Mouse (Mus musculus) fibroblast of lung, adult 2 months (primary cell): ENCODE measurements at regions not wholly inside any gene's neighbourhood (a gene's known extent, or its start where the extent isn't known, plus 50 kb on each side); places are given as distances from the start of the nearest gene placed in this dataset.
A peak's percentile ranks its signal among the peaks of the same experiment; 100 is the strongest.

Source experiments
- DNase-seq: peaks from one replicate; pipeline ENCODE4 v3.0.0-alpha.2; 2011; ENCODE audit warnings: low read depth

DNA sequence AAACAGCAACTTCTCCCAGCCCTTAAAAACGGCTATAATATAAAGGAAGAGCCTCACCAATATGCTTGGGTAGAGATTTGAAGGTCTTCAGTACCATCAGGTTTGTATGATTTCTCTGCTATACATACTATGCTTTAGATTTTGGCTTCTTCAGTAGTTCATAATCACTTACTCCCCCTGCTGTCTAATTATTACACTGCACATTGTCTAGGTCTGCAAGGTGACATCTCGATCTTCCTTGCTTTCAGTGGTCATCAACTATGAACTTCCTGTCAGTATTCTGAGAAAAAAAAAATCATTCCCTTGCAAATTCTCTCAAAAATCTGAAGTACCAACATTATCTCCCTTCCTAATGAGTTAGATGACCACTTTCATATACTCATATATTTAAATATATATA, 225.4 kb upstream of the Galnt5 start:
- no peak for DNase-seq

- no peak for DNase-seq
Measured at GRCm38 (mm10) chr2:57776154-57776553, 221.5 kb upstream of the Galnt5 start.

DNA sequence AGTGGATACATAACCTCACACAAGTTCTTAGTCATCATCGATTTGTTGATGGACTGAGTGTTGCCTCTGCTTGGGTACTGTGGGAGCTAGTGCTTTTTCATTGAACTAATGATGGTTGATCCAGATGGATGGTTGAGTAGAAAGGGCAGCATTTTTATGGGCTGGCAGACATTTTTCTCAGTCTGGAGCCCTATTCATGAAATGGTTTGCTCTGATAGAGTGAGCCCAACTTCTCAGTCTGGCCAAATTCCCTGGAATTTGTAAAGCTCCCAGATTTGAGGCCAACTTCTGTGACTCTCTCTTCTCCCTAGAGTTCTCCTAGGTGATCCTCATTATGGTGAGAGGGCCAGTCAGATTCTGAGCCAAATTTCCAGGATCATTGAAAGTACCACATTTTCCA, 216.8 kb upstream of the Galnt5 start:
- peak; percentile 2 for DNase-seq

DNA sequence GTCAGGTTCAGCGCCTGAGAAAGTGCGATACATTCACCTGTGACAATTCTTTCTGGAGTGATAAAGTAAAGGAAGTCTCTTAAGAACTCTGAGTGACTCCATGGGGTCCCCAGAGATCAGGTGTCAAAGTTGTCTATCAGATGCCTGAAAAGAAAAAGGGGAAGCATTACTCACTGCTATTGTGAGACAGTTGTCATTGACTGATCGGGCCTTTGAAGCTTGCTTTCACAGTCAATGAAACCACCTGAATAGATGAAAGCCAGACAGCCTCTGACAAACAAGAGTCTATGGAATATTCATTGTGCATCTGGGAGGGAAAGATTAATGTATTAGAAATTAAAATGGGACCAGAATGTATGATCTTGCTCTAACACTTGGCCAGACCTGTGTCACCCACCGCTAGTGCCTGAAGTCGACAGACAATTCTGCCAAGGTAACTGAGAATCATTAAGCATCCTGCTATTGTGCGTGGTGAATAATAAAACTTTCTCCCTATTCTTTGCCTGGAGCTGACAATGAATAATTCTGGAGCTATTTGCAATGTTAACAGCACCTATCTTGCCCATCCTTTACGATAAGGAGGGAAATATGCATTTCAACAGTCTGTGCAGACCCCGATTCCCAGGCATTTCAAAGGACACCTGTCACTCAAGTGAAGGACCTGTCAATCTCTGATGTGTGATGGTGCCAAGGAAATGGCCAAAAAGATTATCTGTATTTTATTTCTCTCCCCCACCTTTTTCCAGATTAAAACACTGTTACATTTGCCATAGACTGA, 204.0 kb upstream of the Galnt5 start:
- DNase-seq: no peak

- DNase-seq: no peak
Measured at GRCm38 (mm10) chr2:57799279-57799678, 198.4 kb upstream of the Galnt5 start.

GRCm38 (mm10) chr2:57807911-57808310, 189.8 kb upstream of the Galnt5 start:
- DNase-seq: peak; percentile 27

DNA sequence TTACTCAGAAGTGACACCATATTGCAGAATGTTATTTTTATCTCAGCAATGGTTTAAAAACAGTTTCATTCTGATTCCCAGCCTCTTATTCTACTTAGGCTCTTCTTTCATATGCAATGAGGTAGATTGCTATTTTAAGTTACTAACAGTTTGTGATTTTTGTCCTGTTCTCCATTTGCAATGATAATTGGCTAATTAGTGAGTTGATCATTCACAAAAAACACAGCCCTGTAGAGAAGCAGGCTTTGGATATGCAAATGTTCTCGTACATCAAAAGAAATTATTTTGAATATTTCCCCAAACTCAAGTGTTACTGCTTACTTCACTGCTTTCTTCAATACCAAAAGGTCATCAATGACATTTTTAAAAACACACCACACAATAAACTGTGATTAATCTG, 184.7 kb upstream of the Galnt5 start:
- no peak for DNase-seq

GRCm38 (mm10) chr2:57820343-57820742, 177.3 kb upstream of the Galnt5 start:
- DNase-seq: no peak

- DNase-seq: no peak
Measured at GRCm38 (mm10) chr2:57820923-57821322, 176.8 kb upstream of the Galnt5 start.

DNA sequence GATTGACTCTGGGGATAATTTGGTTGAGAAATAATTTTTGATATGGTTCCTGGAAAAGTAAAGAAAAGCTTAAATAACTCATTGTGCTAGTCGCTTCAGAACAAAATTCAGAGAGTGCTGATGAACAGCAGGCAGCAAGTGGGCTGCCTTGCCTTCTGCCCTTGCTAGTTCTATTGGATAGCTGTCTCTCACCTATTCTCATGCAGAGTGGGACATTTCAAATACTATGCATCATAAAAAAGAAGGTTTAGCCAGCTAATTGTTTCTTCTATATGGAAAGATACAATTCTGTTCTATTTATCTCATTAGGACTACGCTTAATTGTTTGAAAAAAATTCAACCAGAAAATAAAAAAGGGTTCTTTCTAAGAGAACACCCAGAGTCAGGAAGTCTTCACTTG, 169.4 kb upstream of the Galnt5 start:
- DNase-seq: no peak

GRCm38 (mm10) chr2:57832565-57833355, 164.9 kb upstream of the Galnt5 start:
- peak; percentile 35 for DNase-seq

- DNase-seq: no peak
Measured at GRCm38 (mm10) chr2:57845135-57845534, 152.5 kb upstream of the Galnt5 start.

GRCm38 (mm10) chr2:57847707-57848106, 150.0 kb upstream of the Galnt5 start:
- DNase-seq: no peak

DNA sequence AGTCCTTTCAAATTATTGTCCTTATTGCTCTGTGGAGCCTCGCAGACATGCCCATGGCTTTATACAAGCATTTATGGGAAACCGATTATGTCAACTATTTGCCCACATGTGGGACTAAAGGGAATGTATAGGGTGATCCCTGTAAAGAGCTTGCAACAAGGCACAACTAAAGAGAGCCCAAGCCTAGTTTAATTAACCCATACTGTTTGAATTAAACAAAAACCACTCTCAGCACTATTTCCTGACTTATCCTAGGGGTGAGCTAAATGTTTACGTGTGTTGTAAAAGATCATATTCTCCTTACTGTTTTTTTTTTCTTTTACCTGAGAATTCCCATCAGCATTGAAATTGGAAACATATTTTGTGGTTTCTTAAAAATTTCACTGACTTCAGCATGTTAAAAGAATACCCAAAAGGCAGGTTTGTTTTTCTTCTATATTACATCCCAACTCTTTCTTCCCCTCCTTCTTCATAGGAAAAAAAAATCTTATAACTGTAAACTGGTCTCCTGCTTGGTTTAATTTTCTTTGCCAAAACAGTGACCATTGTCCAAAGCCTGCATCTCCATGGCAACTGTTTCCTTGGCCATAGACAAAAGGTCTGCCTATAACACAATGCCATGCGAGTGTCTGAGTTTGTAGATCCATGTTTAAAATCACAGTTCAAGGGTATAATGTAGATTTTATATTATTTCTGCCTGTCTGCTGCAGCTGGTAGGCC, 148.2 kb upstream of the Galnt5 start:
- DNase-seq: no peak

DNA sequence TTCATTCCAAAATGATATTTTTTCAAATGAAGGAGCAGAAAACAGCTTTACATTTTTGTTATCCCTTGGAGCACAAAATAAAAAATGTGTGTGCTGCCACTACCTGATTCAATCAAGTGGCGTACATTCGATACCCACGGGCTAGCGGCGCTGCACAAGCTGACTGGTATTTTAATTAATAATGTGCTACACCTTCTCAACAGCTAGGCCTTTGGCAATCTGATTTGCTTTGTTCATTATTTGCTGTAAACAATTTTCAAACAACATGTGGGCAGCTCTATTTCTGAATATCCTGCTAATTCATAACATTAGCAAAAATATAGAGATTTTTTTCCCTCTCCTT, 147.7 kb upstream of the Galnt5 start:
- no peak for DNase-seq

GRCm38 (mm10) chr2:57856524-57857107, 141.1 kb upstream of the Galnt5 start:
- peak; percentile 48 for DNase-seq

- no peak for DNase-seq
Measured at GRCm38 (mm10) chr2:57865289-57865688, 132.4 kb upstream of the Galnt5 start.

DNA sequence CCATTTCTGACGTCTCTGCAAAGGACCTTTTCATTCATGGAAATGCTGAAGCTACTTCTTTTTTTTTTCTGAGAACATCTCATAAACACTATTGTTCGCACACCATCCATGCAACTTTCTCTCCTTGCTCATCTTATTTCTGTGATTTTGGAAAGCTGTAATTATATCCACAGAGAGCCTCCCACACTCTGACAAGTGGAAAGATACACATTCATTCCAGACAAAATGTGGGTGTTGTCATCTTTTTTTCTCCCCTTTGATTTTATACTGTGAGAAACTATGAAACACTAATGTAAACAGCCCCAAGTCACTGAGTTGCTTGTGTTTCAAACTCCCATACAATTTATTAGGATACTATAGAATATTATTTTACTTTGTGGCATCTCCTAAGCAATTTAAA, 129.6 kb upstream of the Galnt5 start:
- DNase-seq: no peak

DNA sequence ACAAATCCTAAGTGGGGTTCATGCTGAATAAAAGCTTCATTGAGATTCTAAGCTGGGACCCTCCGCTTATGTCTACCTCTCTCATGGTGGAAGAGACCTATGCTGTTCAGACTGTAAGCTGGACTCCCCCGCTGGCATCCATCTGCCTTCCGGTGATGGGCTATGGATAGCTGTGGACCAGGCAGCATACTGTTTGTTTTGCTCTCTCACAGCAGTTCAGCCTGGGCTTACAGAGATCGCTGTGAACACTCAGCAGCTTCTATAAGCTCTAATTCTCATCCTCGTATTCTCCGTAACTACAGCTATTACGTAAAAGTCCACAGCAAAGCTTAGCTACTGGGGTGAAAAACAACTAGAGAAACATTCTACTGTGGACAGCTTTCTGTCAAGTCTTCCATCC, 97.5 kb upstream of the Galnt5 start:
- DNase-seq: no peak

DNA sequence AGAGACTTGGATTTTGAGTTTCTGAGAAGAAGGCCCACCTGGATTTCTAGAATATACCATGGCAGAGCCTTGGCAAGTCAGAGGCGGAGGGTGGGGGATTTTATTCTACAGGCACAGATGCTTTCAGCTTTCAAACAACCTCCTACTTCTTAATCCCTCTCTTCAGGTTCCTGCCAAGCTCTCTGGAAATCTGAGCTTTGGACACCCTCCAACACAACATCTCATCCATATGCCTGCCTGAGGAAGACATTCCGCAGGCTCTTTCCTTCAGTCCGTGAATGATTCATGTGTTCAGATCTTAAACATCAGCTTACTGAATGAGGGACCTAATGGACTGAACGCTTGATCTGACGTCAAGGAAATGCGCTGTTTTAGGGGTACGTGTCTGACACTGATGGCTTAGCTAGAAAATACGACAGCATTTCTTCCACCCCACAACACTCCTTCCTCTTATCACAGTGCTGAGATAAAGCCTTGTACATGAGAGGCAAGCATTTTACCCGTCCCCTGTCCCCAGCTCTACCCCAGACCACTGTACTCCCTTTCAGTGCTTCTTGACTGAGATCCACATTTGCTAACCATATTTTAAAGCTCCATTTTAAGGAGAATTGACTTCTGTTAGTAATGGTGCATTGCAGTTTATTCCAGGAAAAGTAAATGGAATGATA, 97.0 kb upstream of the Galnt5 start:
- no peak for DNase-seq

GRCm38 (mm10) chr2:57905184-57905583, 92.5 kb upstream of the Galnt5 start:
- DNase-seq: peak; percentile 70

DNA sequence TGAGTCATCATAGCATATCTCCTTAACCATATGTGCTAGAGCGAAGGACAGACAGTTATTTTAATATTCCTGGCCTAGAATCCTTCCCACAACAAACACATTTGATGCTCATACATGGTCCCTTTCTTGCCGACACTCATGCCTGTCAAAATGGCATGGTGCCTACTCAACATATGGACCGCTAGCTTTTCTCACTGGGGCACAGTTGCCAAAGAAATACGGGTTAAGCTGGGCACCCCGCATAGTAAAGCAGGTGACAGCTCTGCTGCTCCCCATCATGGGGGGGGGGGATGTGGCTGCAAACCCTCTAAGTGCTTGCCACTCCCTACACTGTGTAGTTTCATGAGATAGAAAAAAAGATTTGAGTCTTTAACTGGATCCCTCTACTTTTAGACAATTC, 90.7 kb upstream of the Galnt5 start:
- no peak for DNase-seq
